ENCODE assay signal across 9 mouse cellular contexts in the genomic region with DNA sequence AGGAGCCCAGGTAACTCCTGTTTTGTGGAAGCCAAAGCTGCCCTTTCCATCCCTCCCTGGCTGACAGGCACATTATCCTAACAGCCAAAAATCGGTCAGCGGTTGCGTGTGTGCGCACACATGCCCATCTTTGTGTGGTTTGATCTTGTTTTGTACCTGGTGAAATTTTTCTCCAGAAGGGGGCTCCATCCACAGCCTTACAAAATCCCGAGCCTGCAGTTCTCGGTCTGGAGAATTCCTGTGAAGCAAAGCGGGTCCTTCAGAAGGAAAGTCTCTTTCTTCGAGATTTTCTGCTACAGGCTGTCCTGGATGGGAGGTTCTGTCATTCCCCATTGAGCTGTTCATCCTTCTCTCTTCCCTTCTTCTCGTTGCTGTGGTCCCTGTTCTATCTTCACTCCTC. TPM values are rescaled to one million over a fixed set of nuclear protein-coding genes. Genes with fewer than 3 reads are reported as not detected.
DNase-seq lines count a peak whose midpoint lies in the region; TF ChIP-seq lines count a peak whose summit lies in the region.
"Had no signal": no experiment of that assay in that cellular context is flagged by ENCODE, and none has a peak within 500 bp of the region (broad histone marks: within the 10 kb centered on the region; RNA-seq: fewer than 3 reads in every experiment).

No protein-coding gene starts in this region.

- 40% methylated on average over 9 of the region's 9 CpGs for WGBS in small intestine, adult 2 months

- TF ChIP-seq CTCF in gastrocnemius, adult 2 months (IDR thresholded peaks at IDR 0.05): peak; percentile 62
- TF ChIP-seq CTCF in small intestine, adult 2 months (IDR thresholded peaks at IDR 0.05; ENCODE audit: extremely low read depth, insufficient read length, insufficient replicate concordance, low read depth, low read length): peak; percentile 26; the same call in 1 of the 2 replicates

- no peaks in the 10 kb centered on the region for H3K4me1 ChIP-seq in small intestine, adult 2 months (ENCODE audit: control insufficient read depth, insufficient read depth, insufficient read length, low read length)

- peak; percentile 37 for DNase-seq in gastrocnemius, adult 2 months
- no peak for DNase-seq in gastrocnemius, postnatal 25 days
- DNase-seq in right cerebral cortex, adult 18-20 months: peak; percentile 49
- no peak for DNase-seq in right cerebral cortex, postnatal 25 days
- DNase-seq in heart, postnatal 4 days: peak; percentile 64
- no peak for DNase-seq in B cell, adult 2 months
- no peak for DNase-seq in yolk sac, embryonic 10.5 days (ENCODE audit: low spot score)

- H3K36me3 ChIP-seq in small intestine, adult 2 months (ENCODE audit: control insufficient read depth, insufficient read depth, low read length): no peaks in the 10 kb centered on the region
- H3K36me3 ChIP-seq: G1E had no signal

- H3K27me3 ChIP-seq in small intestine, adult 2 months (ENCODE audit: control insufficient read depth, insufficient read depth, low read length): peaks cover 7% of the 10 kb centered on the region

- peak overlapping the region; percentile 97 for H3K27ac ChIP-seq in gastrocnemius, adult 2 months
- H3K27ac ChIP-seq in small intestine, adult 2 months (ENCODE audit: insufficient read depth, low read depth, low read length): no peak overlapping the region

- intact Hi-C loops in gastrocnemius, adult 2 months (cut with DNase I): loop anchor here (2.0 to 10.0 kb wide), 7 partner anchors 87 to 1105 kb away; a partner anchor contains a TSS

- peak overlapping the region; percentile 73 for H3K4me3 ChIP-seq in gastrocnemius, adult 2 months
- no peak overlapping the region for H3K4me3 ChIP-seq in small intestine, adult 2 months (ENCODE audit: low read depth, low read length)

- TF ChIP-seq POLR2A in small intestine, adult 2 months (IDR thresholded peaks at IDR 0.05; ENCODE audit: low read depth, low read length): no peak

RNA-seq across cellular contexts. Expression of a gene that starts 4.0 kb away (rescaled TPM):
- 100 to 1,000 TPM in 1 of 2 experiments, 10 to 100 TPM in 1; 88.3 to 104 TPM for total RNA-seq in gastrocnemius, adult 2 months (2021)
- 100 to 1,000 TPM; 102 to 124 TPM for total RNA-seq in gastrocnemius, postnatal 25 days (2021)
- total RNA-seq in heart, postnatal 4 days (2021): 100 to 1,000 TPM; 178 to 201 TPM
- polyA plus RNA-seq in small intestine, adult 2 months (2012; rRNA removed): 3.1 and 4.6 TPM in 2 replicates
- polyA plus RNA-seq: G1E had no signal

Comparison
In these comparisons a context has a peak if more than half of its experiments do, and no peak if none do; other contexts are left out.
1. DNase-seq: peak in gastrocnemius, adult 2 months (single experiment), right cerebral cortex, adult 18-20 months (single experiment) and heart, postnatal 4 days (single experiment); none in gastrocnemius, postnatal 25 days (single experiment), right cerebral cortex, postnatal 25 days (single experiment), B cell, adult 2 months (0 of 2) and yolk sac, embryonic 10.5 days (single experiment).